Mouse (Mus musculus): ENCODE measurements around the gene Snx30. TPM values are rescaled to one million over a fixed set of nuclear protein-coding genes. Genes with fewer than 3 reads are reported as not detected.
A peak's percentile ranks its signal among the peaks of the same experiment; 100 is the strongest.

The Snx30 gene
- polyA plus RNA-seq, 1 experiment: 24.7 TPM

DNA sequence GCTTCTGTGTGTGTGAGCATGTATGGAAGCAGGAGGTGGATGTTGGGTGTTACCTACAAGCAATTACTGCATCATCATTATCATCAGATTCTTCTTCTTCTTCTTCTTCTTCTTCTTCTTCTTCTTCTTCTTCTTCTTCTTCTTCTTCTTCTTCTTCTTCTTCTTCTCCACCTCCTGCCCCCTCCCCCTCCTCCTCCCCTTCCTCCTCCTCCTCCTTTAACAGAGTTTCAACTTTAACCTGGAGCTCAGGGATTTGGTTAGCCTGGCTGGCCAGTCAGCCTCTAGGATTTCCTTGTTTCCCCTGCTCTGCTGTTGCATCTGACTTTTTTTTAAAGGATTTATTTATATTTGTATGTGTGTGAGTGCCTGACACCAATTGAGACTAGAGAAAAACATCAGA lies 4.2 kb upstream of the Snx30 start, which contains the start of gene Inip:
Inip (minus strand) TSS at position 101 of the 400 bp plus-strand sequence.
- Histone ChIP-seq H3K4me1 (ENCODE audit: control insufficient read depth, insufficient read depth, low read length) (no peaks in the 10 kb centered on the region), H3K27me3 (ENCODE audit: control insufficient read depth, insufficient read depth, low read length) (no peaks in the 10 kb centered on the region), H3K27ac (ENCODE audit: insufficient read depth, low read length) (peak within 1 kb of the TSS; percentile 36; the same call in 1 of the 2 replicates), H3K4me3 (replicated peaks; ENCODE audit: insufficient read depth, low read depth, low read length) (no peak within 1 kb of the TSS)
- no peak for DNase-seq
- TF ChIP-seq POLR2A (IDR thresholded peaks at IDR 0.05; ENCODE audit: borderline replicate concordance, insufficient read depth, low read length): no peak
- no peak for TF ChIP-seq CTCF (IDR thresholded peaks at IDR 0.05; ENCODE audit: borderline replicate concordance, insufficient read depth, low read depth, low read length)

DNA sequence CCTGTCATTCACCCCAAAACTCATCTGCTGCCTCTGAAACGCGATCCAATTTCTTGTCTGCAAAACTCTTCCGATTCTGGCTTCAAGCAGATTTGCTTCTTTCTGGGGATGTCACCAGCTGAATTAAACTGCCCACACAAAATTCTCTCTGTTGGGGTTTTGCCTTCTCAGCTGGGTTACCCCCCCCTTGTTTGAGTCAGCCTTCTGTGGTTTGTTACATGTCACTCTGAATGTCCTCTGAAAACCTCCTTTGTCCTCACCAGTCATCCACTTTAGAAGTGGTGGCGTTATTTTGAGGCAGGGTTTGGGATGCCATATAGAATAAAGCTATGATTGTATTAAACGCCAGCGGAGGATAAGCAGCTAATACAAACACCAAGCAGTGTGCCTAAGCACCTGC lies 3.5 kb upstream of the Snx30 start:
- WGBS: 88% methylated on average over 6 of the region's 6 CpGs
- DNase-seq: peak in 1 of 2 experiments; percentile 10
- no peak for TF ChIP-seq CTCF (IDR thresholded peaks at IDR 0.05; ENCODE audit: borderline replicate concordance, insufficient read depth, low read depth, low read length)
- no peak for TF ChIP-seq POLR2A (IDR thresholded peaks at IDR 0.05; ENCODE audit: borderline replicate concordance, insufficient read depth, low read length)
- no peaks in the 10 kb centered on the region for H3K4me1 ChIP-seq (ENCODE audit: control insufficient read depth, insufficient read depth, low read length)
- H3K4me3 ChIP-seq (replicated peaks; ENCODE audit: insufficient read depth, low read depth, low read length): no peak overlapping the region
- H3K27me3 ChIP-seq (ENCODE audit: control insufficient read depth, insufficient read depth, low read length): no peaks in the 10 kb centered on the region
- H3K27ac ChIP-seq (ENCODE audit: insufficient read depth, low read length): peak overlapping the region; percentile 36; the same call in 1 of the 2 replicates

DNA sequence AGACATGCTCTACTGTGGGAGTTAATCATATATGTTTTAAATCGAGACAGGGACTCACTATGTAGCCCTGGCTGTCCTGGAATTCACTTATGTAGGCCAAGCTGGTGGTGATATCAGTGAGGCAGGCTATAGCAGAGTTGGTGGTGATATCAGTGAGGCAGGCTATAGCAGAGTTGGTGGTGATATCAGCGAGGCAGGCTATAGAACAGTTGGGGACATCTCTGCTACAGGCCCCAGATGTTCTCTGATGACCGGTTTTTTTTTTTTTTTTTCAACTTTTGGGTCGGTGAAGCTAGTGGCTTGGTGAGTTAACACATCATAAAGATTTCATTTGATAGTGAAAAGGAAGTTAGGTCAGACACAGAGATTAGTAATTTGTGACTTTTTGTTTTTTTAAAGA lies 2.8 kb upstream of the Snx30 start:
- 69% methylated on average over 4 of the region's 4 CpGs for WGBS
- Histone ChIP-seq H3K27me3 (ENCODE audit: control insufficient read depth, insufficient read depth, low read length) (no peaks in the 10 kb centered on the region), H3K4me3 (replicated peaks; ENCODE audit: insufficient read depth, low read depth, low read length) (no peak overlapping the region), H3K4me1 (ENCODE audit: control insufficient read depth, insufficient read depth, low read length) (peaks cover under 1% of the 10 kb centered on the region; the same call in 1 of the 2 replicates), H3K27ac (ENCODE audit: insufficient read depth, low read length) (no peak overlapping the region)
- no peak for DNase-seq
- TF ChIP-seq CTCF (IDR thresholded peaks at IDR 0.05; ENCODE audit: borderline replicate concordance, insufficient read depth, low read depth, low read length): no peak
- TF ChIP-seq POLR2A (IDR thresholded peaks at IDR 0.05; ENCODE audit: borderline replicate concordance, insufficient read depth, low read length): no peak

DNA sequence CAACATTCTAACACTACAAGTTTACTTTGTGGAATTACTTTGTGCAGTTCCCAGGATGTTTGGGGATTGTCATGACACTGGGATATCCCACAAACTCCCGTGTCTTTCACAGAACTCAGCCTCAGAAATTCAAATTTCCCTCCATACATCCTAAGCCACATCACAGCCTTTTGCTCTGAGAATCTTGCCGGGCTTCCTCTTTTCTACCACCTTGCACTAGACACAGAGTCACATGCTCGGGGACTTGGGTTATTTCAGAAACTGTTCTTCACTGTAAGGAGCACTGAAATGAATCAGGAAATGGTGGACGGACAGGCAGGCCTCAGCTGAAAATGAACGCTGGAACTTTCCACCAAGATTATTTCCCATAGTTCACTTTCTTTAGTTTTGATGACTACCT lies 2.3 kb upstream of the Snx30 start:
- Histone ChIP-seq H3K4me3 (replicated peaks; ENCODE audit: insufficient read depth, low read depth, low read length) (no peak overlapping the region), H3K27me3 (ENCODE audit: control insufficient read depth, insufficient read depth, low read length) (no peaks in the 10 kb centered on the region), H3K27ac (ENCODE audit: insufficient read depth, low read length) (no peak overlapping the region), H3K4me1 (ENCODE audit: control insufficient read depth, insufficient read depth, low read length) (peaks cover 3% of the 10 kb centered on the region; the same call in 1 of the 2 replicates)
- DNase-seq: no peak
- no peak for TF ChIP-seq POLR2A (IDR thresholded peaks at IDR 0.05; ENCODE audit: borderline replicate concordance, insufficient read depth, low read length)
- no peak for TF ChIP-seq CTCF (IDR thresholded peaks at IDR 0.05; ENCODE audit: borderline replicate concordance, insufficient read depth, low read depth, low read length)
- WGBS: 90% methylated on average over 5 of the region's 5 CpGs

DNA sequence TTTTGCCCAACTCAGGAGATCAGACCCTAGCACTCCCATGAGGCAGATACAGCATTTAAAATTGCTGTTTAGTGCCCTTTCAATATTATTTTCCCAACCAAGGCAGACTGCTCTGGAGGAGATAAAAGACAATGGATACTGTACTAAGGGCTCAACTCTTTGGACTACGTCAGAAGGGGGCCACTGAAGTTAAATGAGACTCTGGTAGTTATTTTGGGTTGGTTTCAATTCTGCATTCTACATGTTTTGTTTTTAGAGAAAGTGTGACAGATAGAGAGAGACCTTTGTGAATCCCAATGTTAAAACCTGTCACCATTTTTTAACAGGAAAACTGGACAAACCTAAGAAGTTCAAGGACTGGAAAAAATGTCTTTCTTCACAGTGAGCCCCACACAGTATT lies 886 bp upstream of the Snx30 start:
- peak overlapping the region; percentile 87; the same call in 1 of the 2 replicates for H3K27ac ChIP-seq (ENCODE audit: insufficient read depth, low read length)
- peaks cover 7% of the 10 kb centered on the region; the same call in 1 of the 2 replicates for H3K4me1 ChIP-seq (ENCODE audit: control insufficient read depth, insufficient read depth, low read length)
- TF ChIP-seq CTCF (IDR thresholded peaks at IDR 0.05; ENCODE audit: borderline replicate concordance, insufficient read depth, low read depth, low read length) (no peak), POLR2A (IDR thresholded peaks at IDR 0.05; ENCODE audit: borderline replicate concordance, insufficient read depth, low read length) (no peak)
- WGBS: 85% methylated on average over 1 of the region's 1 CpGs
- DNase-seq: no peak
- H3K4me3 ChIP-seq (replicated peaks; ENCODE audit: insufficient read depth, low read depth, low read length): peak overlapping the region; percentile 96
- no peaks in the 10 kb centered on the region for H3K27me3 ChIP-seq (ENCODE audit: control insufficient read depth, insufficient read depth, low read length)

DNA sequence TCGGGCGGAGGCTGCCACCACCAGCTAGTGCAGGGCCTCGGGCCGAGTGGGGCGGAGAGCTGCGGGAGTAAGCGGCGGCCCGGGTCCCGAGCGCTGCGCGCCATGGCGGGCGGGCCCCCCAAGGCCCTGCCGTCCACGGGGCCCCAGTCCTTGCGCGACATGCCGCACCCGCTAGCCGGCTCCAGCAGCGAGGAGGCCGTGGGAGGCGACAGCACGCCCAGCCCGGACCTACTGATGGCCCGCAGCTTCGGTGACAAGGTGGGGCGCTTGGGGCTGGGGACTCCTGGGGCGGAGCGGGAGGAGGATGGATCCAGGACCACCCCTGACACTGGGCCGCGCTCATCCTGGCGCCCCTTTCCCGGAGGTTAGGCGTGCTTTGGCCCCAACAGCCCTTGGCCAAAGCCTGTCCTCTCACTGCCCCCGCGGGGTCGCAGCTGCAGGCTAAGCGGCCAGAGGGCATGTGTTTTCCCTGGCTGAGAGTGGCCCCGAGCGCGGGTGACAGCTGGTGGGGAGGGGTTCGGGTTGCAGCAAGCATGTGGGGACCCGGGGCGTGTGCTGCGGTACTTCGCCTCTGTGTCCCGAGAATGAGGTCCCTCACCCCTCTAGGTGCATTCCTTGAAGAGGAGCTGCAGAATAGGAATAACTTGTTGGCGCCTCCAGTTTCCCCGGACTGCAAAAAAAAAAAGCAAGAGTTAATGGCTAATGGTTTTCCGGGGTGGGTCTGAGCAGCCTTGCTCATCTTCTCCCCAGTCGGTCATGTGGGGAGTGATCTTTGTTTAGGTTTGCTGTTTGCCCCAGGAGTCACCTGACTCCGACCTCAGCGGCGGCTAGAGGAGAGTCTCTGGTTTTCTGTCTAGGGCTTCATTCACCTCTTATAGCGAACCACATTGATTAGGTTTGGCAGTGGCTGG lies 583 bp downstream of the Snx30 start:
- WGBS: under 1% methylated on average over 57 of the region's 58 CpGs
- peaks cover 11% of the 10 kb centered on the region for H3K4me1 ChIP-seq (ENCODE audit: control insufficient read depth, insufficient read depth, low read length)
- DNase-seq: peak; percentile 68 to 71
- TF ChIP-seq POLR2A (IDR thresholded peaks at IDR 0.05; ENCODE audit: borderline replicate concordance, insufficient read depth, low read length): peak; percentile 14; the same call in 1 of the 2 replicates
- TF ChIP-seq CTCF (IDR thresholded peaks at IDR 0.05; ENCODE audit: borderline replicate concordance, insufficient read depth, low read depth, low read length): no peak
- peak overlapping the region; percentile 88 for H3K27ac ChIP-seq (ENCODE audit: insufficient read depth, low read length)
- H3K4me3 ChIP-seq (replicated peaks; ENCODE audit: insufficient read depth, low read depth, low read length): peak overlapping the region; percentile 96
- H3K27me3 ChIP-seq (ENCODE audit: control insufficient read depth, insufficient read depth, low read length): no peaks in the 10 kb centered on the region

DNA sequence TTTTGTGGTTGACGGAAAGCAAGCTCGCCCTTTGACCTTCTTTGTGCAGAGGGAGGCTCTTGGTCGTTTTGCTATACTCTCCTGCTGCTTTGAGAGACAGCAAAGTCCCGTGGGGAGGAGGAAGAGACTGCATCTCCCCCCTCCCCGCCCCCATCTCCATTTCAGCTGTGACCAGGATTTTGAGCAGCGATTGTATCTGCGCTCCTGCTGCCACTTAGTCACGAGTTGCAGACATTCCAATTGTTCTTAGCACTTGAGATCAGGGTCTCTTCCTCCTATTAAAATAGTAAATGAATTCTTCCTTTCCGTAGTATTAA lies 1.2 kb downstream of the Snx30 start:
- H3K4me3 ChIP-seq (replicated peaks; ENCODE audit: insufficient read depth, low read depth, low read length): peak overlapping the region; percentile 96

DNA sequence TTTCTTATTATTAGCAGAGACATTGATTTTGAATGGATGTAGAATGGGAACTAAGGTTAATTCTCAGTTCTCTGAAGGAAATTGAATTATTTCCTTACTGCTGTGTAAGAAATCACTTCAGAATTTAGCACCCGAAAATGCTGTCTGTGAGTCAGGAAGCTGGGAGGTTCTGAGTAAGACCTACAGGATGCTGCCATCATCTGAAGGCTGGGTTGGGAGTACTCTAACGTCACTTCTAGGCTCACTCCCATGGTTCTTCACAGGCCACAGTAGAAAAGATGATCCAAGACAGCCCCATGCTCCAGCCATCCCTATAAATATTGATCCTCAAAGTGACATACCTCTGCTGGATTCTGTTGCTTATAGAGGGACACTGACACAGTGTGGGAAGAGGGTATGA lies 1.9 kb downstream of the Snx30 start:
- Histone ChIP-seq H3K27ac (ENCODE audit: insufficient read depth, low read length) (no peak overlapping the region), H3K27me3 (ENCODE audit: control insufficient read depth, insufficient read depth, low read length) (no peaks in the 10 kb centered on the region), H3K4me3 (replicated peaks; ENCODE audit: insufficient read depth, low read depth, low read length) (peak overlapping the region; percentile 49), H3K4me1 (ENCODE audit: control insufficient read depth, insufficient read depth, low read length) (peaks cover 11% of the 10 kb centered on the region)
- 19% methylated on average over 2 of the region's 2 CpGs for WGBS
- TF ChIP-seq POLR2A (IDR thresholded peaks at IDR 0.05; ENCODE audit: borderline replicate concordance, insufficient read depth, low read length): no peak
- TF ChIP-seq CTCF (IDR thresholded peaks at IDR 0.05; ENCODE audit: borderline replicate concordance, insufficient read depth, low read depth, low read length): no peak
- DNase-seq: peak in 1 of 2 experiments; percentile 42

More for the DNA sequence above, 1.2 kb downstream of the Snx30 start:
- TF ChIP-seq POLR2A (IDR thresholded peaks at IDR 0.05; ENCODE audit: borderline replicate concordance, insufficient read depth, low read length) (peak; percentile 0; the same call in 1 of the 2 replicates), CTCF (IDR thresholded peaks at IDR 0.05; ENCODE audit: borderline replicate concordance, insufficient read depth, low read depth, low read length) (no peak)
- Histone ChIP-seq H3K27me3 (ENCODE audit: control insufficient read depth, insufficient read depth, low read length) (no peaks in the 10 kb centered on the region), H3K4me1 (ENCODE audit: control insufficient read depth, insufficient read depth, low read length) (peaks cover 11% of the 10 kb centered on the region), H3K27ac (ENCODE audit: insufficient read depth, low read length) (peak overlapping the region; percentile 88)
- WGBS: under 1% methylated on average over 9 of the region's 9 CpGs
- no peak for DNase-seq

Data from cerebellum, adult 2 months (tissue).